Mouse (Mus musculus) thymus, adult 18-20 months (tissue): ENCODE measurements at regions not wholly inside any gene's neighbourhood (a gene's known extent, or its start where the extent isn't known, plus 50 kb on each side); places are given as distances from the start of the nearest gene placed in this dataset.

Experiments used
- DNase-seq, 2 experiments: peaks; one replicate each; pipeline ENCODE4 v3.0.0; 2022; ENCODE audit warnings: mixed read lengths in 2 of 2

GRCm38 (mm10) chr12:39831079-39831478 lies 206.7 kb downstream of the Arl4a start:
- DNase-seq: no peak

DNA sequence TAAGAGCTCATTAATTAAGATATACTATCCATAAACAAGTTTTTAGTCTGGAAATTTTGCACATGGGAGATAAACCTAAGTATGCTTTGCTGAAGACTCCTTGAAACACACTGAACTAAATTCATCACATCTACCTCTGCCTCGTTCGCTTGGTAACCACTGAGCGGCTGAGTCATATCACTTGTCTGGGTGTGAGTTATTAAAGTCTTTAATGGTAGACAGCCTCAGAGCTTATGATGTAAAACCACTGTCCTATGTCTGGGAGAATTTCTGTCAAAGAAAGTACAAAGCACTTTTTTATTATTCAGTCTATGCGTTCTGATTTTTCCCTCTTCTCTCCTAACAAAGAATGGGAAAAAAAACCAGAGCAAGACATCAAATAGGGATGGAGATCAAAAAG lies 207.3 kb downstream of the Arl4a start:
- no peak for DNase-seq

DNA sequence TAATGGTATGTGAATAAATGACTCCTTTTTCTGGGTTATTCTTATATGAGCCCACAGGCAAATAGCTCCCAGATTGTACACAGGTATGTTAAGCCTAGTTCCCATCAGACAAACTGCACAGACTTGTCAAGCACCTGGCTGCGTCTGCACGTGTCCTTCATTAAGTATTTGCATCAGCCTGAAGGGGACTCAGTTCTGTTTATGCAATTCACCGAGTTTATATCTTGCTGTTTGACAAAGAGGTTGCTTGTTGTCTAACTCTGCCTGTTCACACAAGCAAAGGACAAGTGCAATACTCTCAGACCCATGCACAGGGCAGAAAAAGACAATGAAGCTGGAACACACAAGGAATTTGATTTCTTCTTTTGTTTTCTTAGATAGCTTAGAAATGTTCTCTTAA lies 215.2 kb downstream of the Arl4a start:
- no peak for DNase-seq

- DNase-seq: no peak
Observed at GRCm38 (mm10) chr12:39801536-39801935, 236.3 kb downstream of the Arl4a start.

- no peak for DNase-seq
Observed at GRCm38 (mm10) chr12:39797843-39798242, 240.0 kb downstream of the Arl4a start.

GRCm38 (mm10) chr12:39796939-39797338 lies 240.9 kb downstream of the Arl4a start:
- no peak for DNase-seq

- DNase-seq: no peak
Observed at GRCm38 (mm10) chr12:39785026-39785425, 252.8 kb downstream of the Arl4a start.

DNA sequence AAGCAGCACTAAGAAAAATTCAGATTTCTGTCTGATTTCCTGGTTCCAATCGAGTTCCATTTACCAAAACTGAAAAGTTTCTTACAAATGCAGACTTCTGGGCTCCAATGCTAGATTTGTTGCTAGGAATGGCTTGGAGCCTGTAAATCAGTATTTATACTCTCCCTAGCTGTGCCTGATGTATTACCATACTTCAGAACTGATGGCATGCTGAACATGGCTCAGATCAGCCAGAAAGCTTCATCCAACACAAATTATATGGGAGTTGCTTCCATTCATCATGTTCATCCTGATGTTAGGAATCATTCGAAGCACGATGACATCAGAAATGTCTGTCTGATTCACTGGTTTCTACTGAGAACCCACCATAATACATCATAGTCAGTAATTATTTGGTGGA lies 253.3 kb downstream of the Arl4a start:
- no peak for DNase-seq

DNA sequence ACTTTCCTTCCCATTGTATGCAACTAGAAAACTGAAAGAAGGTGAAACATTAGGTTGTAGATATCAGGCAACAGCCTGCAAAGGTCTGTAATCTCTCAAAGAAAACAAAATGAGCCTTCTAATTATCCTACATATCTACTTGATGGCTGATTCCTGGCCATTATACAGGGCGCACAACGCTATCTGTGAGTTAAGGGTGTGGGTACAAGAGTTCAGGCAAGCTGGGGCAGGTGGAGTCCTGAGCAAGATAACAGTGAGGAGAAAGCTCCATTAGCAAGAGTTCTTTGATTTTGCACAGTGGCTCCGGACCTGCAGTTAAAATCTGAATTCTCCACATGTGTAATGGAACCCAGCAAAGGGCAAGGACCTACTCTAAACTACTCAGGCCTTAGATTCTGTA lies 261.7 kb downstream of the Arl4a start:
- no peak for DNase-seq

DNA sequence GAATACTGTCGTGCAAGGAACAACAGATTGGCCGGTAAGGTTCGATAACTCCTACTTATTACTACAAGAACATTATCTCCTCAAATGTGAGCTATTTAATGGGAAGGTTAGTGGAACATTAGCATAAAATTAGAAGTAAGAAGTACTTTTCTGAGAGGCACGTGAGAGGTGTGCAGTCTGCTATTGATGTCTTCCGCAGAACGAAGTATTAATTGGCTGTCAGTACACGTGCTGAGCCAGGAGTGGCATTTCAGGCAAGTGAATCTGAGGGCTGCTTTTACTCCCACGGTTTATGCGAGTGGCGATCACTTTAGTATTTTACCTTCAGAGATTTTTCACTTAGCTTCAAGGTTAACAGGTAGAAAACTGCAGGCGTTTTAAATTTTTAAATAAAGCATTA lies 270.8 kb downstream of the Arl4a start:
- no peak for DNase-seq

DNA sequence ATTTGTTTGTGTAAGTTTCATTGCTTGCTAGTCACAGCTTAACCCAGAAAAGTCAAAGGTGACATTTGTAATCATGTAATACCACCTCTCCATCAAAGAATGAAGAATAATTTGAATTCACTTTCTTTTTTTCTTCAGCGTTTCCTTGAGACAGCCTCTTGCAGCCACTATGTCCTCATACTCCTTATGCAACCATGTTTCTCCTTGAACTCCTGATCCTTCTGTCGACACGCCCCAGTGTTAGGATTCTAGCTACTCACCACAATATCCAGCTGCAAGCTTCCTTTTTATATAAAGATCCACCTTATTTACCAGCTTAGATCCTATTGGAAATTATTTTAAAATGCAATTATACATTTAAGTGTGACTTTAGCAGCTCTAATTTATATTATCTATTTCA lies 274.3 kb downstream of the Arl4a start:
- DNase-seq: no peak

- no peak for DNase-seq
Observed at GRCm38 (mm10) chr12:39761946-39762345, 275.9 kb downstream of the Arl4a start.

DNA sequence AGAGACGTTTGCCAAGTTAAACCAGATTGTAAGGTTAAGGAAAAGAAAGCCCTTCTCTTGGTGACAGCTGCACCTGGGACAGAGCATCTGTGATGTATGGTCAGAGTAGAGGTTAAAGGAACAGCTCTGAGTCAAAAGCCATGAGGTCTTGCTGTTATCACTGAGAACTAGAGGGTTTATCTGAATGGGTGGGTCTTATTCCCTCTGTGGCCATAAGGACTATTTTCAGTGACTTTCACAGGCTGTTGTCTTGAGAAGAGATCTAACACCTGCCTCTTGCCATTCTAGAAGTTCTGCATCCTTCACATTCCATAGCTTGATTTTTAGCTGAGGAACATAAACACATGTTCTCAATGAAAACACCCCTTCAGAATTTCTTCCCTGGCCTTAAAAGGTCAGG lies 276.5 kb downstream of the Arl4a start:
- DNase-seq: no peak

- no peak for DNase-seq
Observed at GRCm38 (mm10) chr12:39757975-39758374, 279.9 kb downstream of the Arl4a start.

DNA sequence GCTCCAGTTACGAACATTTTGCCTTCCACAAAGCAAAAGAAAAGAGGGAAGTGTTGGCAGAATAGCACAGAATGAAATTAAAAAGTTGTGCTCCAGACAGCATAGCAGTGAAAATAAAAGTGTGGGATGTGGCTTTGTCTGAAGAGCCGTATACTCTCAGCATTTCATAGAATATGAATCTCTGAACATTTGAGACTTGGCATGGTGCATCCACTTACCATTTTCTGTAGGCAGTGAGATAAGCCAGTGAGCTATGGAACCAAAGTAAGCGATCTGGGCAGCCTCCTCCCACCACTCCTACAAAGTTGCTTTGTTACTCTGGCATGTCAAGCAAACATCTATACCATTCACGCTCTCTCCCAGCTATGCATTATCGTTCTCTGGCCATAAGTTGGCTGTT lies 286.0 kb downstream of the Arl4a start:
- DNase-seq: no peak

DNA sequence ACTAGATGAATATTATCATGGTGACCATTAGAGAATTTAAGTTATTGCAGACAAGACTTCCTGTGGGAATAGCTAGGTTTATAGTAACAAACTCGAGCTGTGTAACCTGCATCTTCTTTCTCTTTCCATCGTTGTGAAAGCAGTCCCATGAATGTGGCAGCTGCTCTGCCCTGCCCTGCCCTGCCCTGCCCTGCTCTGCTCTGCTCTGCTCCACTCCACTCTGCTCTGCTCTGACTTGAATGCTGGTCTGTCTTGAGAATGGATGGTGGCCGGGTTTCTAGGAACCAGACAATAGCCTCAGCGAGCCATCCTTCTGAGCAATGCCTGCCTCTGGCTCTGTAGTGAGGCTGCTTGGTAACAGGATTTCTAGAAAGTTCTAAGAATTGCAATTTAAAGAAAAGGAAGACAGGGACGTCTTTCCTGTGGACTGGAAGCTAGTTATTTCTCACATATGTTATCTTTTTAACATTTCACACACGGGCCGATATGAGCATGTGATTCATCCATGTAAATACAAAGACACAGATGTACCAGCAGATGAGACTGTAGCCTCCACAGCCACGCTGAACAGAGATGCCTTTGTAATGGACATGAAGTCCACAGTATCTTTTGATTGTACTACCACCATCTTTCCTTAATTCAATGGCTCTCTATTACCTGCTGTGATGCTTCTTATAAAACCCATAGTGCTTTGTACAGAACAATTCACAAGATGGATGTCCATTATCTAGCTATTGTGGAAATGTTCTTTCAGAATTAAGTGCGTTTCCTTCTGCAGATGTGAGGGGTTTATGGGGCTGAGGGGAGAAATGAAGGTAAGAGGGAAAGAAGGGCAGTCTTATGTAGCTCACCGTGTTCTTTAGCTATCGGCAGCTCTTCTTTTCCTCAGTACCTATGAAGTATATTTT lies 295.4 kb downstream of the Arl4a start:
- no peak for DNase-seq

- no peak for DNase-seq
Observed at GRCm38 (mm10) chr12:39741051-39741847, 296.6 kb downstream of the Arl4a start.

DNA sequence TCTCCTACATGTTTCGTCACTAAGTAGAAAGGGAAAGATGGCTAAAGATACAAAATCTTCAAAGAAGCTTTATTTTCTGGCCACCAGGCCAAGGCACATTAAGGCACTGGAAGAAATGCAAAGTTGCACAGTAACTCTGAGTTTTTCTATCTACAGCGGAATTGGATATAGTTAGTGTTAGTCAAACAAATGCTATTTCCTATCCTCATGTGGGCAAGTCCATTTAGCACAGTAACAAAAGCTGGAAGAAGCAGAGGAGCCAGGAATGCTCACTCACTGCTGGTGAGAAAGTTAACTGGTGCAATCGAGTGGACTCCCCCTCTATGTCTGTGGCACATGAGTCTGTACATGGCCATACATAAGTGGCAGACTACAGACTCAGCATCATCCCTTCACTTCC lies 300.9 kb downstream of the Arl4a start:
- no peak for DNase-seq

GRCm38 (mm10) chr12:39736097-39736920 lies 301.5 kb downstream of the Arl4a start:
- DNase-seq: no peak

DNA sequence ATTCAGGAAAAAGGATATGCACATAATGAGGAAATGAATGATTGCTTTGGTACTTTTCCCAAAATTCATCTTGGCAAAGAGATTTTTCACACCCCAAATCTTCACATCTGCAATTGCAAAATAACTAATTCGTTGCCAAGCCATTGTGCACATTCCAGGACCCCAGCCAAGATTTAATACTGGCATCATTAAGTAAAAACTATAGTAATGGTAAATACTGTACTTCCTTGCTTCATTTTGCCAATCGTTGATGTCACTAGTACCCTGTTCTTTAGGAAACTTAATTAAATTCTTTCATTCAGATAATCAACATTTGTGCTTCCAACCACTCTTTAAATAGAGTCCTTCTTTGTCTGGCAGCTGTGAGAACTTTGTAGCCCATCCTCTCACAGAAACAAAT lies 303.6 kb downstream of the Arl4a start:
- DNase-seq: no peak

GRCm38 (mm10) chr12:39731177-39731576 lies 306.6 kb downstream of the Arl4a start:
- DNase-seq: no peak

DNA sequence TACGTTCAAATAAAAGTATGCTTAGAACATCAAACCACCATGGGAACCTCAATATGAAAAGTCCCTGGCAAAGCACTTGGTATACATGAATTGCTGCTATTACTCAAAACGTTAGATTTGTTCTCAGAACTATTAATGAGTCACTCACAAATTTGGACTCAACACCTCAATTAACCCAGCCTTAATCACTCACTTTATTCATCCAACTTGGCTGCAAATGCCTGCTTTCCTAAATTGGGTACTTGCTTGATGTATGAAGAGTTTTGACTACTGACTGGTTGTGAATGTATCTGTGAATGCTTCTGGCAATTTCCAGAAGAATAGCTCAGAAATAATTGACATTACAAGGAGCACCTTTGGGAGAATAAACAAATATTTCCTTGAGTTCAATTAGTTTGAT lies 308.6 kb downstream of the Arl4a start:
- no peak for DNase-seq

GRCm38 (mm10) chr12:39724172-39724571 lies 313.7 kb downstream of the Arl4a start:
- DNase-seq: no peak
